Mouse (Mus musculus) heart, postnatal 36 days (tissue): ENCODE measurements around the gene Mlkl. TPM values are rescaled to one million over a fixed set of nuclear protein-coding genes. Genes with fewer than 3 reads are reported as not detected.
"Not testable (repeated sequence)": the region's sequence is repeated elsewhere in the genome, so short reads cannot be mapped to it uniquely, and the experiment has no call there.

ENCODE experiments used
- DNase-seq, 2 experiments: peaks; one replicate each; pipeline ENCODE4 v3.0.0; 2021 to 2022
- intact Hi-C: fragments of 180-260 bp; cut with DNase I; formaldehyde crosslinking; loops from one replicate; pipeline ENCODE4 v1.15.1; 2025
- total RNA-seq, 2 experiments: library from RNA; stranded (reverse); gene quantifications; 2 replicates each; pipeline ENCODE4 v1.2.3; 2021

Mlkl gene
- total RNA-seq, 2 experiments from 2014 or later: 2.5 to 3.5 TPM

- DNase-seq: no peak
- intact Hi-C loops: no loop called here
Observed at GRCm38 (mm10) chr8:111314729-111315128, 23.2 kb downstream of the Mlkl start.

DNA sequence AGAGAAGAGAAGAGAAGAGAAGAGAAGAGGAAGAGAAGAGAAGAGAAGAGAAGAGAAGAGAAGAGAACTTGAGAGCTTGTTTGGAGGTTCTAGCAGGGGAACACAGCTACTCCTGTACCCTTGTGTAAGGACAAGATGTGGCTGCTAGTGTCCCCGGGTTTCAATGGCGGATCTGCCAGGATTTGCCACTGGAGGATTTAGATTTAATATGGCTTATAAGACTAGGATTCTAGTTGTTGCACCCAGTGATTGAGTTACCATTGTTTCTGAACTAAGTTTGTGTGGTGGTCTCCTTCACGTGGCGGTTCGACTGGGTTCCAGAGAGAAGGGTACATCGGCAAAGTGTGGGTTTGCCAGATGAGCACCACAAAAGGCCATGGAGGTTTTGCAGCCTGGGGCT, 24.0 kb downstream of the Mlkl start:
- intact Hi-C loops, DNase-seq: not testable (repeated sequence)

- no peak for DNase-seq
- intact Hi-C loops: no loop called here
Observed at GRCm38 (mm10) chr8:111312758-111313162, 25.2 kb downstream of the Mlkl start.

DNA sequence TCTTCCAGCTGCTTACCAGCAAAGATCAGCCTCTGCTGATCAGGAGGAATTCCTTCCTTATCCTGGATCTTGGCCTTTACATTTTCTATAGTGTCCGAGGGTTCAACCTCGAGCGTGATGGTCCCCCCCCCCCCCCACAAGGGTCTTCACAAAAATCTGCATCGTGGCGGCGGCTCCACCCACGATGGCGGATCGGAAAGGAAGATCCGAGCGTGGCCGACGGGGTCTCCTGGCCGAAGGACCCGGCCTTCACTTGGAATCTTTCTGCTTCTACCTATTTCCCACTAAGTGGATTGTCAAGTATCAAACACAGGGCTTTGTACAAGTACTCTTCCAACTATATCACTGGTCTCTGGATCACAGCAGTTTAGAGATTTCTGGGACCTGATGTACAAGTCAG, 28.0 kb downstream of the Mlkl start:
- intact Hi-C loops, DNase-seq: not testable (repeated sequence)

- DNase-seq: peak in 1 of 2 experiments; percentile 11
- intact Hi-C loops: no loop called here
Observed at GRCm38 (mm10) chr8:111305031-111305730, 32.8 kb downstream of the Mlkl start.

GRCm38 (mm10) chr8:111304359-111304758, 33.6 kb downstream of the Mlkl start:
- intact Hi-C loops: no loop called here
- DNase-seq: no peak

GRCm38 (mm10) chr8:111303076-111303803, 34.7 kb downstream of the Mlkl start:
- intact Hi-C loops, DNase-seq: not testable (repeated sequence)

DNA sequence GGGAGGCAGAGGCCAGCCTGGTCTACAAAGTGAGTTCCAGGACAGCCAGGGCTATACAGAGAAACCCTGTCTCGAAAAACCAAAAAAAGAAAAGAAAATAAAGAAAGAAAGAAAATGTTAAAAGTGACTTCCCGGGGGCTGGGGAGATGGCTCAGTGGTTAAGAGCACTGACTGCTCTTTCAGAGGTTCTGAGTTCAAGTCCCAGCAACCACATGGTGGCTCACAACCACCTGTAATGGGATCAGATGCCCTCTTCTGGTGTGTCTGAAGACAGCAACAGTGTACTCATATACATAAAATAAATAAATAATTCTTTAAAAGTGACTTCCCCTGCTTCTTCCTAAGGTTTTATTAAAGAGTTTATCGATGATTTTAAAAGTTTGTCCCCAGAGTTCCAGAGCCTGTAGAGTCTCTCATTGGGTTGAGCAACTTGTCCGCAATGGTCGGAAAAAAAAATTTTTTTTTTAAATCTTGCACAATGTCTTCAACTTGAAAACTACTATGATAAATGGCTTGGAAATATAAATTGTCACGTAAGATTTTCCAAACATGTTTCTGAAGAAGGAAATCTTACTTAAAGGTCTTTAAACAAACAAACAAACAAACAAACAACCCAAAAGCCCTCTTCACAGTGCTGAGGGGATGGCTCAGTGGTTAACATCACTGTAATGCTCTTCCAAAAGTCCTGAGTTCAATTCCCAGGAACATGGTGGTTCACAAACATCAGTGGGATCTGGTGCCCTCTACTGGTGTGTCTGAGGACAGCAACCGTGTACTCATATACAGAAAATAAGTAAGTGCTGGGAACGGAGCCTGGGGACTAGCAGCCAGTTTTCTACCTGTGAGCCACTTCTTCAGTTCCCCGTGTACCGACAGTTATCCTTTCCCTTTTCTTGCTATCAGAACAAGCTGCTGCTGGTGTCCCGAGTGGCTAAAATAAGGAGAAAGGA, 37.1 kb downstream of the Mlkl start:
- DNase-seq: no peak
- intact Hi-C loops: no loop called here

DNA sequence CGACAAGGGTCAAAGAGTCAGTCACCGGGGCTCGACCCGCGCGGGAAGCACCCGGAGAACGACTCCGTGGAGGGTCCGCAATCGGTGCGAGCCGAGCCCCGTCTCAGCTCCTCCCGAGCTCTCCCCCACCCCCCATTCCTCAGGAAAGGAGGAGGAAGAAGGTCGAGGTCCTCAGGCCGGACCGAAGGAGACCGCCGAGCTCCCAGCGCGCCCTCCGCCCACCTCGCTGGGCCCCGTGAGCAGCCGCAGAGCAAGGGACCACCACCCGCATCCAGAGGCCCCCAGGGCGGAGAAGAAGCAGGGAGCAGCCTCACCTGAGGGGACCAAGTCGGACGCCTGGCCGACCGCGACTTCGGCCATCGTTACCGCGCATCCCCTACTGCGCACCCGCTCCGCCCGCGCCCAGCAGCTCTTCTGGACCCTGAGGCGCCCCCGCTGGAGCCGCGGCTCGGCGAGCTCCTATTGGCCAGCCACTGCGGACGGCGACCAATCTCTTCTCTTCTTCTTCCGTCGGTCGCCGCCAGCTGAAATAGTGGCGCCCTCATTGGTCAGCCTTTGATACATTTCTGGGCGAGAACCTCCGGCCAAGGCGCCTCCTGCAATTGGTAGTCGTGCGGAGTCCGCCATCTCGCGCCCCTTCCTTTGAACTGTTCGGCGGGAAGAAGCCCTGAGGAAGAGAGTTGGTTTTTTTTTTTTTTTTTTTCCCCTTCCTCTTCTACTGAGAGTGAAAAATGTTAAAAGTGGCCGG, 38.0 kb downstream of the Mlkl start, which contains the start of gene Rfwd3:
TSS of gene Rfwd3 (minus strand) at position 402 of the 748 bp plus-strand sequence.
- DNase-seq: peak; percentile 93 to 94
- intact Hi-C loops: loop anchor here (5.0 kb wide), 1 partner anchor 38 kb away; no protein-coding TSS in a partner anchor

DNA sequence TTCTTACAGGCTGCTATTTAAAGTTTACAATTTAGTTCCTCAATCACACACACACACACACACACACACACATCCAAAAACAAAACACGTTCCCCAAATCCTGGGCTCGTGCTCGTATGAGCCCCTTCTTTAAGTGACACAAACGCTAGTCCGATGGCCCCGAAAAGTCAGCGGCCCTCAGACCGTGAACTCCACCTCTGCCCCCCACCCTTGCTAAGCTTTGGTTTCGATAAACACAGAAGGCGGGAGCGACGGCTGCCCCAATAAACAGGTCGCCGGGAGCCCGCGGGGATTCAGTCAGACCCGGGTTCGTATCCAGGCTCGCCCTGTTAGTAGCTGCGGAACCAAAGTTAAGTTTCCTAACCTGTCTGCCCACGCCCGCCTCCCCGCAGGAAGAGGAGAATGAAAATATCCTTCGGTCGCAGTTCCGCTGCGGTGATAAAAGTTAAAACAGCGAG, 38.6 kb downstream of the Mlkl start:
- DNase-seq: peak; percentile 65 to 69

GRCm38 (mm10) chr8:111298011-111298410, 40.0 kb downstream of the Mlkl start:
- intact Hi-C loops: loop anchor here (5.0 kb wide), 1 partner anchor 36 kb away; no protein-coding TSS in a partner anchor
- DNase-seq: no peak

More for the DNA sequence above, 38.6 kb downstream of the Mlkl start:
- intact Hi-C loops: loop anchor here (5.0 kb wide), 1 partner anchor 37 kb away; no protein-coding TSS in a partner anchor

- DNase-seq: peak; percentile 9 to 27
- intact Hi-C loops: no loop called here
Observed at GRCm38 (mm10) chr8:111291733-111292132, 46.2 kb downstream of the Mlkl start.

- DNase-seq: no peak
- intact Hi-C loops: no loop called here
Observed at GRCm38 (mm10) chr8:111290586-111290985, 47.4 kb downstream of the Mlkl start.

DNA sequence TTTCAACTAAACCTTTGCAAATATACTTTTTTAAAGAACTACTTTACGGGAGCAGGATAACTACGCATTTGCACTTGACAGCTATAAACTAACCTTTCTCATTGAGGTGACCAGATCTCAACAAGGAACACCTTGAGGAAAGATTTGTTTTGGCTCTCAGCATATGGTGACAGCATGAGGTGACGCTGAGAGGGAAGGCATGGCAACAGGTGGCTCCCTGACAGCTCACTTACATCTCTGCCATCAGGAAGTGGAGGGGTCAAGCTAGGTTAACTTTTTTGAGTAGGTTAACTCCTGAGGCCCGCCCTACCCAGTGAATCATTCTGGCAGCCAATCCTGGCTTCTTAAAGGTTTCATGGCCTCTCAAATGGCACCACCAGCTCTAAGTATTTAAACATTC, 52.4 kb downstream of the Mlkl start:
- no peak for DNase-seq
- intact Hi-C loops: no loop called here

GRCm38 (mm10) chr8:111282093-111282492, 55.9 kb downstream of the Mlkl start:
- intact Hi-C loops: no loop called here
- DNase-seq: no peak

GRCm38 (mm10) chr8:111268277-111268676, 69.7 kb downstream of the Mlkl start:
- no peak for DNase-seq

DNA sequence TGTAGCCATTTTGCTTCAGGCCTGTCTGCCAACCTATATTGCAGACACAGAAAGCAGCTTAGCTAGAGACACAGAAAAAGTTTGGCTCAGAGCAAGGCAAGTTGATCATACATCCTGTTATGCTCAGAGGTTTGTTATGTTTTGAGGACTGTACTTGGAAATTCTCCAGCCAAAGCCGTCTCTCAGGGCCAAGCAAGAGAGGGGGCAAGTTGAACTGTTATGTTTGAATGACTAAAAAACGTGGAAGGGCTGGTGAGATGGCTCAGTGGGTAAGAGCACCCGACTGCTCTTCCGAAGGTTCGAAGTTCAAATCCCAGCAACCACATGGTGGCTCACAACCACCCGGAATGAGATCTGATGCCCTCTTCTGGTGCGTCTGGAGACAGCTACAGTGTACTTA, 71.8 kb downstream of the Mlkl start:
- DNase-seq, intact Hi-C loops: not testable (repeated sequence)

More at GRCm38 (mm10) chr8:111268277-111268676, 69.7 kb downstream of the Mlkl start:
- intact Hi-C loops: no loop called here

GRCm38 (mm10) chr8:111264693-111265220, 73.2 kb downstream of the Mlkl start:
- intact Hi-C loops: loop anchor here (5.0 kb wide), 1 partner anchor 33 kb away; no protein-coding TSS in a partner anchor
- DNase-seq: no peak

DNA sequence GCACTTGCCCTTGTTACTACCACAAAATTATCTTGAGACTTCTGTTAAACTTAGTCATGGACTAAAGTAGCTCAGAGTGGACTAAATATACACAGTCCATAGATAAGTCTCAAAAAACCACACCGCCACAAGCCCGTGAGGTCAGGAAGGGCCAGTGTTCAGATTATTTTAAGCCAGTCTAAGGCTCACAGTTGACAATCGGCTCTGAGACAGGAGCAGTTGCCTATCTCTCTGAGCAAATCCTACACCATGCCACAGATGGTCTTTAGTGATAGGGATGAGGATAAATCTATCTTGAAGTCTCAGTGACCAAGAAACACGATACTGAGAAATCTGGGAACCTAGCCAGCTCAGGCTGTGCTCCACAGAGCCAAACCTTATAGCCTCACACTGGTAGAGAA, 76.0 kb downstream of the Mlkl start:
- intact Hi-C loops: loop anchor here (5.0 kb wide), 1 partner anchor 35 kb away; no protein-coding TSS in a partner anchor
- peak in 1 of 2 experiments; percentile 15 for DNase-seq
